Comparison of ENCODE assay signal across 10 mouse cellular contexts in genomic region chr2:153045884-153046299, GRCm38 (mm10). TPM values are rescaled to one million over a fixed set of nuclear protein-coding genes. Genes with fewer than 3 reads are reported as not detected.
DNase-seq lines count a peak whose midpoint lies in the region; ATAC-seq lines count a peak whose summit lies in the region.
"Had no signal": no experiment of that assay in that cellular context is flagged by ENCODE, and none has a peak within 500 bp of the region (broad histone marks: within the 10 kb centered on the region; RNA-seq: fewer than 3 reads in every experiment).

No protein-coding gene starts in this region.

- H3K4me1 ChIP-seq in heart, embryonic 11.5 days (ENCODE audit: control insufficient read depth, insufficient read depth, low read length) = no peaks in the 10 kb centered on the region

- H3K27me3 ChIP-seq in heart, embryonic 11.5 days (ENCODE audit: control insufficient read depth, insufficient read depth, low read length) = peaks cover 18% of the 10 kb centered on the region

- no peak overlapping the region for H3K9ac ChIP-seq in heart, embryonic 11.5 days (ENCODE audit: low read depth, low read length)

- H3K4me3 ChIP-seq in heart, embryonic 11.5 days (ENCODE audit: low read depth, low read length) = no peak overlapping the region
- H3K4me3 ChIP-seq: erythroblast, embryonic 14.5 days had no signal

- no peak overlapping the region for H3K27ac ChIP-seq in heart, embryonic 11.5 days (ENCODE audit: low read depth, low read length)

- no peak overlapping the region for H3K4me2 ChIP-seq in heart, embryonic 11.5 days

- DNase-seq in layer of hippocampus, adult 11-12 months (ENCODE audit: low spot score) = peak; percentile 20
- DNase-seq in layer of hippocampus, adult 9-10 months (ENCODE audit: low spot score) = no peak
- DNase-seq in cerebellum, adult 9-10 months = peak; percentile 75
- DNase-seq in frontal cortex, postnatal 36 days (ENCODE audit: low spot score in 2 of 2) = peak; percentile 74 to 76
- DNase-seq in right cerebral cortex, postnatal 10 days (ENCODE audit: low spot score in 2 of 2) = peak; percentile 77 to 81
- DNase-seq in adrenal gland, adult 8-10 months = no peak
- no peak for DNase-seq in lung, adult 18-20 months

- H3K36me3 ChIP-seq in heart, embryonic 11.5 days (ENCODE audit: control insufficient read depth, insufficient read depth, low read length) = no peaks in the 10 kb centered on the region
- H3K36me3 ChIP-seq: G1E had no signal

- H3K9me3 ChIP-seq in heart, embryonic 11.5 days (replicated peaks; ENCODE audit: control insufficient read depth, low read length) = no peaks in the 10 kb centered on the region
- H3K9me3 ChIP-seq: G1E had no signal

- WGBS in heart, embryonic 11.5 days (ENCODE audit: insufficient replicate concordance) = 30% methylated on average over 8 of the region's 8 CpGs

- ATAC-seq in heart, embryonic 11.5 days (replicated peaks; ENCODE audit: insufficient number of reproducible peaks, low FRiP score, low TSS enrichment) = no peak

RNA-seq across cellular contexts. Expression of gene Xkr7, which starts 14.2 kb away (rescaled TPM):
- 1 to 10 TPM; 1.2 to 2.3 (median 1.7) TPM for total RNA-seq in adrenal gland, adult 8-10 months (2022)
- not detected in 2 replicates for polyA plus RNA-seq in heart, embryonic 11.5 days (2014; fragmentation: Nextera tagmentation; extraction: Ambion mirVana)
- polyA plus RNA-seq: erythroblast, embryonic 14.5 days; G1E had no signal

RNA-seq across cellular contexts. Expression of gene Ccm2l, which starts 19.9 kb away (rescaled TPM):
- total RNA-seq in adrenal gland, adult 8-10 months (2022) = 10 to 100 TPM in 3 of 4 experiments, 1 to 10 TPM in 1; 9.0 to 19.5 (median 14.7) TPM
- polyA plus RNA-seq in heart, embryonic 11.5 days (2014; fragmentation: Nextera tagmentation; extraction: Ambion mirVana) = 5.2 and 6.1 TPM in 2 replicates
- polyA plus RNA-seq: erythroblast, embryonic 14.5 days; G1E had no signal

RNA-seq across cellular contexts. Expression of gene Pdrg1, which starts 30.7 kb away (rescaled TPM):
- 100 to 1,000 TPM; 207 to 252 (median 221) TPM for total RNA-seq in adrenal gland, adult 8-10 months (2022)
- polyA plus RNA-seq in heart, embryonic 11.5 days (2014; fragmentation: Nextera tagmentation; extraction: Ambion mirVana) = 60.8 and 75.6 TPM in 2 replicates

Comparison
In these comparisons a context has a peak if more than half of its experiments do, and no peak if none do; other contexts are left out.
1. DNase-seq: peak in layer of hippocampus, adult 11-12 months (single experiment), cerebellum, adult 9-10 months (single experiment), frontal cortex, postnatal 36 days (2 of 2) and right cerebral cortex, postnatal 10 days (2 of 2); none in layer of hippocampus, adult 9-10 months (single experiment), adrenal gland, adult 8-10 months (single experiment) and lung, adult 18-20 months (0 of 2).